Mouse (Mus musculus) neural tube, embryonic 12.5 days (tissue): ENCODE data around the gene Ap2s1. TPM values are rescaled to one million over a fixed set of nuclear protein-coding genes. Genes with fewer than 3 reads are reported as not detected.

ENCODE experiments used
- ATAC-seq: fragments of 200-750 bp; cut with Nextera tagmentation; 2 replicates; pipeline ENCODE4 v1.8.0; 2017; ENCODE audit warnings: low read depth, mild to moderate bottlenecking, moderate TSS enrichment, moderate library complexity; ENCODE audit not compliant: low FRiP score
- H3K27ac ChIP-seq: fragments of 300-500 bp; sonication (generic); 2 replicates; pipeline ENCODE4 v1.5.1; 2016
- H3K27me3 ChIP-seq: fragments of 300-500 bp; sonication (generic); replicated peaks from 2 replicates; pipeline ENCODE4 v1.6.1; 2016; ENCODE audit warnings: mild to moderate bottlenecking
- H3K36me3 ChIP-seq: fragments of 300-500 bp; sonication (generic); 2 replicates; pipeline ENCODE4 v1.6.1; 2016; ENCODE audit warnings: mild to moderate bottlenecking
- H3K4me1 ChIP-seq: fragments of 300-500 bp; sonication (generic); 2 replicates; pipeline ENCODE4 v1.6.1; 2016
- H3K4me2 ChIP-seq: fragments of 300-500 bp; sonication (generic); replicated peaks from 2 replicates; pipeline ENCODE4 v1.6.1; 2016; ENCODE audit warnings: mild to moderate bottlenecking
- H3K4me3 ChIP-seq: fragments of 300-500 bp; sonication (generic); 2 replicates; pipeline ENCODE4 v1.5.1; 2016
- H3K9ac ChIP-seq: fragments of 300-500 bp; sonication (generic); 2 replicates; pipeline ENCODE4 v1.6.1; 2016; ENCODE audit warnings: mild to moderate bottlenecking
- H3K9me3 ChIP-seq: fragments of 300-500 bp; sonication (generic); 2 replicates; pipeline ENCODE4 v1.6.1; 2016; ENCODE audit warnings: mild to moderate bottlenecking
- WGBS: fragments of 180-500 bp; shearing (Covaris S2); methylation state at CpG from one replicate; pipeline ENCODE4 v1.1.7; 2016; 5-methylcytosine and 5-hydroxymethylcytosine counted together
- polyA plus RNA-seq: library from polyadenylated mRNA; unstranded; fragments of >200 nt; fragmentation: Nextera tagmentation; extraction: Ambion mirVana; gene quantifications from 2 replicates; pipeline ENCODE4 v1.2.1, GENCODE M21; 2016

Gene Ap2s1
- polyA plus RNA-seq, 1 experiment from 2014 or later, result 286 TPM

- Histone ChIP-seq H3K4me3 (peak overlapping the region; percentile 63), H3K36me3 (no peaks in the 10 kb centered on the region), H3K9ac (no peak overlapping the region; the same call in 1 of the 2 replicates), H3K4me2 (peak overlapping the region; percentile 100), H3K9me3 (no peaks in the 10 kb centered on the region), H3K27me3 (peaks cover 7% of the 10 kb centered on the region; the same call in 1 of the 2 replicates), H3K27ac (no peak overlapping the region), H3K4me1 (peaks cover 25% of the 10 kb centered on the region)
- WGBS, result 18% methylated on average over 10 of the region's 10 CpGs
- ATAC-seq, result no peak
Observed at GRCm38 (mm10) chr7:16783224-16783688, 45.0 kb downstream of the Ap2s1 start.

DNA sequence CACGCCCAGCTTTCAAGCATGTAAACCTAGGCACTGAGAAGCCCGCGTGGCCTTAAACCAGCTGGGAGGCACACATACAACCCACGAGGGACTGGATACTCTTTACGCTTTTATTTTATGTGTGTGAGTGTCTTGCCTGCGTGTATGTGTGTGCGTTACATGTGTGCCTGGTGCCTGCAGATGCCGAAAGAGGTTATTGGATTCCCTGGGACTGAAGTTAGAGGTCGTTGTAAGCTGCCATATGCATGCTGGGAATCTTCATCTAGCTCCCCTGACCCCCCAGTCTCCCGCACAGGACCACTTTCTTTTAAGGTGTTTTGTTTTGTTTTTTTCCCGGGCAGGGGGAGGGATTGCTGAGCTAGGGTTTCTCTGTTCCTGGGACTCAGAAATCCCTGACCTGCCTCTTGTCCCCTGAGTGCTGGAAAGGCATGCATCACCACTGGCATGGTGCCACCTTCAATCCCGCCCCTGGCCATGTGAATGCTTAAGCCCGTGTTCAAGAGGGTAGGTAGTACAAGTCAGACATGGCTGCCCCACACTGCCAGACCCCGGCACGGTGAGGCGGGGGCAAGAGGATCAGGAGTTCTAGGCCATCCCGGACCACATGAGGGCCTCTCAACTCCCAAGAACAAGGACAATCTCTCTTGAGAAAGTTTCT, 45.7 kb downstream of the Ap2s1 start:
- H3K27me3 ChIP-seq, result peaks cover 7% of the 10 kb centered on the region; the same call in 1 of the 2 replicates
- peak overlapping the region; percentile 100 for H3K4me2 ChIP-seq
- WGBS, result 47% methylated on average over 17 of the region's 17 CpGs
- ATAC-seq, result no peak
- peaks cover 25% of the 10 kb centered on the region for H3K4me1 ChIP-seq
- H3K4me3 ChIP-seq, result peak overlapping the region; percentile 63; the same call in 1 of the 2 replicates
- no peak overlapping the region for H3K27ac ChIP-seq
- H3K36me3 ChIP-seq, result no peaks in the 10 kb centered on the region; the same call in 1 of the 2 replicates
- no peak overlapping the region for H3K9ac ChIP-seq
- no peaks in the 10 kb centered on the region for H3K9me3 ChIP-seq

DNA sequence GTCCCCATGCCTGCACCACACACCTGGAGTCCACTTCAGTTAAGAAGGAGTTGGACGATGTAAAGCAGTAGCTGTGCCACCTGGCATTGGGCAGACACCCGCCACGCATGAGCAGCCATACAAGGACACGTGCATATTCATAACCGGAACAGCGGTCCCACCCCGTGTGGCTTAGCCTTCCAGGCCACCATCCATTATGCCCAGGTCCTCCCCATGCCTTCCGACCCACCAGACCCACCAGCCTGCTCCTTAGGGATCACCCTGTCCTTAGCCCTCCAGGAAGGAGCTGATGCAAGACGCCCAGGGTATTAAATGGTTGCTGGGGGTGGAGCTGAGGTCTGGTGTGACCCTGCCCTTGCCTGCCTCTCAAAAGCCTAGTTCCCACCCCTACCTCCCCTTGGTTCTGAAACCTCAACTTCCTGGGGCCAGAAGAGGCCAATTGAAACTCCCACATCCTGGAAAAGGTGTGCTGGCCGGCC, 46.3 kb downstream of the Ap2s1 start:
- H3K27ac ChIP-seq, result no peak overlapping the region
- 68% methylated on average over 10 of the region's 10 CpGs for WGBS
- ATAC-seq, result no peak
- H3K27me3 ChIP-seq, result peaks cover 7% of the 10 kb centered on the region; the same call in 1 of the 2 replicates
- no peaks in the 10 kb centered on the region; the same call in 1 of the 2 replicates for H3K36me3 ChIP-seq
- no peaks in the 10 kb centered on the region for H3K9me3 ChIP-seq
- peak overlapping the region; percentile 100 for H3K4me2 ChIP-seq
- peaks cover 25% of the 10 kb centered on the region for H3K4me1 ChIP-seq
- H3K4me3 ChIP-seq, result no peak overlapping the region
- H3K9ac ChIP-seq, result no peak overlapping the region

GRCm38 (mm10) chr7:16785541-16786083, 47.4 kb downstream of the Ap2s1 start:
- peaks cover 7% of the 10 kb centered on the region; the same call in 1 of the 2 replicates for H3K27me3 ChIP-seq

GRCm38 (mm10) chr7:16792316-16792715, 54.1 kb downstream of the Ap2s1 start:
- no peak overlapping the region for H3K9ac ChIP-seq
- no peak overlapping the region for H3K4me3 ChIP-seq
- H3K9me3 ChIP-seq, result no peaks in the 10 kb centered on the region
- H3K27me3 ChIP-seq, result no peaks in the 10 kb centered on the region
- no peak overlapping the region for H3K27ac ChIP-seq
- no peak for ATAC-seq
- H3K36me3 ChIP-seq, result peaks cover 4% of the 10 kb centered on the region
- H3K4me1 ChIP-seq, result no peaks in the 10 kb centered on the region
- no peak overlapping the region for H3K4me2 ChIP-seq
- 78% methylated on average over 5 of the region's 5 CpGs for whole genome bisulfite sequencing

More at GRCm38 (mm10) chr7:16785541-16786083, 47.4 kb downstream of the Ap2s1 start:
- Histone ChIP-seq H3K27ac (no peak overlapping the region), H3K4me2 (no peak overlapping the region), H3K36me3 (no peaks in the 10 kb centered on the region; the same call in 1 of the 2 replicates), H3K4me3 (no peak overlapping the region), H3K4me1 (peaks cover 25% of the 10 kb centered on the region), H3K9me3 (no peaks in the 10 kb centered on the region), H3K9ac (no peak overlapping the region)
- no peak for ATAC-seq
- 81% methylated on average over 8 of the region's 8 CpGs for WGBS

- no peaks in the 10 kb centered on the region for H3K4me1 ChIP-seq
- no peak for ATAC-seq
- no peak overlapping the region for H3K27ac ChIP-seq
- peaks cover 11% of the 10 kb centered on the region for H3K36me3 ChIP-seq
- no peaks in the 10 kb centered on the region for H3K27me3 ChIP-seq
- no peak overlapping the region for H3K9ac ChIP-seq
- no peak overlapping the region for H3K4me2 ChIP-seq
- no peaks in the 10 kb centered on the region for H3K9me3 ChIP-seq
- no peak overlapping the region for H3K4me3 ChIP-seq
- WGBS, result 92% methylated on average over 19 of the region's 19 CpGs
Observed at GRCm38 (mm10) chr7:16793010-16793725, 55.0 kb downstream of the Ap2s1 start.

DNA sequence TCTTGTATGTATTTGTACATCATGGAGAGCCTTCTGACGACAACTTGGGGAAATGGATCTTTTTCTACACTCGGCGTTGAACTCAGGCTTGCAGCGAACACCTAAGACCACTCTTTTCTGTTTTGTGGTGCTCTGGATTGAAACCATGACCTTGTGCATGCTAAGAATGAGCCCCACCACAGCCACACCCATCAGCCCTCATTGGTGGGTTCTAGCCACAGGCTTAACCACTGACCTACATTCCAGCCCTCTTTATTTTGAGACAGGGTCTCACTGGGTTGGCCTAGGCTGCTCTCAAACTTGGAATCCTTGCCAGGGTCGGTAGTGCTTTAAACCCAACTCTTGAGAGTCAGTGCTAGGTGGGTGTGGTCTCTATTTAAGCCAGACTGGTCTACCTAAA, 56.7 kb downstream of the Ap2s1 start:
- Histone ChIP-seq H3K4me3 (no peak overlapping the region), H3K9ac (no peak overlapping the region), H3K27me3 (no peaks in the 10 kb centered on the region), H3K9me3 (no peaks in the 10 kb centered on the region), H3K4me2 (no peak overlapping the region), H3K4me1 (no peaks in the 10 kb centered on the region), H3K27ac (no peak overlapping the region), H3K36me3 (peaks cover 11% of the 10 kb centered on the region)
- 94% methylated on average over 5 of the region's 5 CpGs for WGBS
- ATAC-seq, result no peak

Other genes starting within 250 kb of the Ap2s1 start
- 33.5 and 36.8 TPM in 2 replicates for gene Arhgap35, start 123.4 kb upstream of the Ap2s1 start, polyA plus RNA-seq
- not detected in 2 replicates for gene Ceacam15, start 62.7 kb upstream of the Ap2s1 start, polyA plus RNA-seq
- not detected in 2 replicates for gene Ceacam9, start 16.5 kb upstream of the Ap2s1 start, polyA plus RNA-seq
- gene Slc1a5, start 42.9 kb downstream of the Ap2s1 start, polyA plus RNA-seq, result 17.8 and 18.9 TPM in 2 replicates
- gene Strn4, start 77.5 kb downstream of the Ap2s1 start, polyA plus RNA-seq, result 170 and 172 TPM in 2 replicates
- gene Fkrp, start 78.3 kb downstream of the Ap2s1 start, polyA plus RNA-seq, result 35.7 and 36.2 TPM in 2 replicates
- 9.5 and 10.4 TPM in 2 replicates for gene Prkd2, start 104.5 kb downstream of the Ap2s1 start, polyA plus RNA-seq
- 9.0 and 10.2 TPM in 2 replicates for gene Dact3, start 136.9 kb downstream of the Ap2s1 start, polyA plus RNA-seq
- 8.4 and 9.6 TPM in 2 replicates for gene Gng8, start 153.4 kb downstream of the Ap2s1 start, polyA plus RNA-seq
- gene Ptgir, start 168.1 kb downstream of the Ap2s1 start, polyA plus RNA-seq, result 1.5 and 3.0 TPM in 2 replicates
- 213 and 232 TPM in 2 replicates for gene Calm3, start 185.7 kb downstream of the Ap2s1 start, polyA plus RNA-seq
- 40.2 and 47.5 TPM in 2 replicates for gene Pnmal2, start 206.3 kb downstream of the Ap2s1 start, polyA plus RNA-seq
- gene Pnmal1, start 221.3 kb downstream of the Ap2s1 start, polyA plus RNA-seq, result 25.6 and 26.2 TPM in 2 replicates
- 1.5 and 2.0 TPM in 2 replicates for gene Gm42372, start 244.7 kb downstream of the Ap2s1 start, polyA plus RNA-seq